Mouse (Mus musculus): ENCODE data around the gene Eef1akmt2. TPM values are rescaled to one million over a fixed set of nuclear protein-coding genes. Genes with fewer than 3 reads are reported as not detected.

The Eef1akmt2 gene
- polyA plus RNA-seq (2015; fragmentation: Illumina TruSeq; extraction: RNeasy Lipid Tissue Mini Kit (QIAGEN cat#74804); ENCODE audit: insufficient read depth, low read depth, low replicate concordance): 3.9 TPM

DNA sequence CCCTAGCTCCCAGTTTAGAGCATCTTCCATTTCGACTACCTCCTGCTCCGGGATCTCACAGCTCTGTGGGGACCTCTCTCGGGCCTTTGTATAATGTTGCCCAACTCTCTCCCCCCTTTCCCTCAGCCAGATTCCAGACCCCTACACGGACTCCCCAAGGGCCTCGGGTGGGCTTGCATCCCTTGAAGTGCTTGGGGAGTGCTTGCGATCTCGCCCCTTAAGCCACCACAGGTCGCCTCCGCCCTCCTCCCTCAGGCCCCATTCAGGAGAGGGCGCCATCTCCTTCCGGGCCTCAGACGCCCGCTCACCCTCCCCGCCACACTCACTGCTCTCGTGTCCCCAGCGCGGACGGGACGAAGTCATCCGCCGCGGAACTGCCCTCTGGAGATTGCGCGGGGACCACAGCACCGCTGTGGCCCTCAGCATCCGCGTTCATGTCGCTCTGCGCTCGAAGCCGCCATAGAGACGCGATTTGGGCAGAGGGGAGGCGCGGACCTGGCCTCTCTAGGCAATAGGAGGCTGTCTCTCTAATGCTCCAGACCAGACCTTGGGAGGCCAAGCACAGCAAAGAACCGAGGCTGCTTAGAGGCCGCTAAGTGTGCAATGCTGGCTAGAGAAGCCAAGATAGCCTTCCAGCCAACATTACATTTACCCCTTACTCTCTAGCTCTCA is at the start of gene Eef1akmt2:
Gene Eef1akmt2, minus strand, starts transcription at position 501 of the 672 bp plus-strand sequence.

DNA sequence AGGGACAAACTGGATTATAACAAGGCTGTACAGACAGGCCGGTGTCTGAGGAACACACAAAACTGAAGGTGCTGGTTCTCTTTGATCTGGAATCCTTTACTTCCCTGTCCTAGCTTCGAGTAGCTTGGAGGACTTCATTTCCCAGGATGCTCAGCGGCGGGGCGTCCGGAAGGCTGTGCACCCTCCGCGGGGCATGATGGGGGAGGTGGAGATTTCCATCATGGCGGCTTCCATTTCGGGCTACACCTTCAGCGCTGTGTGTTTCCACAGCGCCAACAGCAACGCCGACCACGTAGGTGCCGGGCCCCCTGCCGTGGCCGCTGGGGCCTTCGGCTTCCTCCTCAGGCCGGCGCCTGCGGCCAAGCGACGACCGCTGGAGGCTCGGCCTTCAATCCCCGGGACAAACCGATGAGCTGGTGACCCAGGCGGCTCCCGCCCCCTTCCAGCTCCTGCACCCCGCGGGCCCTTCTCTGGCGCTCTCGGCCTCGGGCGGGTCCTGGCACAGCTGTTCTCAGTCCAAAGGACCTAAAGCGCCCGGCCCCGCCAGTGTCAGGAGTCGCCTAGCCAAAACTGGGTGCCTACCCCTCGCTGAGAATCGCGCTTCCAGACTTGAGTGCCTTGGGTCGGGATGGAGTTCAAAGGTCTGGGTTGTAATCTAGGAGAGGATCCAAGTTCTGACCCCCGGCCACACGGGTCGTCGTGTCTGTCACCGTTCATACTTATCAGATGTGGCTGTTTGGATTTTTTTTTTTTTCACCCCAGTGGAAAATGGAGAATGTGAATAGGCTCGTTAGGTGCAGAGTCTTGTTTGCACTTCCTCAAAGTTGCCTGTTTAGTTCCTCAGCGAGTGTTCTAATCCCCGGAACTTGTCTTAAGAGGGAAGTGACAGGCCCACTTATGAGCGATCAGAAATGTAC is 6.8 kb upstream of the Eef1akmt2 start, which contains the start of gene Abraxas2:
Gene Abraxas2, plus strand, starts transcription at position 184 of the 917 bp plus-strand sequence.

DNA sequence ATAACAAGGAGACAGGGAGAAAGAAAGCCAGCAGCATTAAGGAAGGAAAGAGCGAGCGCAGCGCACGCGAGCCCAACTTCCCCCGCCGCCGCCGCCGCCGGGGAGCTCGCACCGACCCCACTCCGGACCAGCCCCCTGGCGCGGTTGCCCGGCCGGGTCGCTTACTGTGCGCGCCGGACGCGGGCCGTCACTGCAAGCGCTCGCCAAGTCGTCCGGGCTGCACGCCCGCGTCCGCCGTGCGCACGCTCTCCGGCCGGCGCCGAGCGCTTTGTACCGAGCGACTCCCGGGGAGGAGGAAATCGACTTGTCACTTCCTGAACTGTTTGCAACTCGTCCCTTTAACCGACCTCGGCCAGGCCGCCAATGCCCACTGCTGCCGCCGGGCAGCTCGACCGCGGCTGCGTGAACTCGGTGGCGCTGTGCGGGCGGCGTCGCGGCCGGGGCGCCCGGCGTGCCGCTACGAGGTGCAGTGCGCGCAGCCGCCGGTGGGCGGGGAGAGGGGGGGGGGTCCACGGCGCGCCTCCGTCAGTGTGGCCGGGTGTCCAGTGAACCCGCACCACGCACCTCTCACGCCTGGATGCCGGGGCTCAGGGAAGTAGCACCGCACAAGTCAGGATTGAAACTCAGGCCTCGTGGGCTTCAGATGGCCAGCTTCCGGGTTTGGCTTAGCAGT is 38.9 kb downstream of the Eef1akmt2 start, which contains the start of gene Fam53b:
Gene Fam53b, minus strand, starts transcription at position 471 of the 673 bp plus-strand sequence.

Other genes starting within 250 kb of the Eef1akmt2 start
- gene Lhpp, start 242.0 kb downstream of the Eef1akmt2 start, polyA plus RNA-seq (2015; fragmentation: Illumina TruSeq; extraction: RNeasy Lipid Tissue Mini Kit (QIAGEN cat#74804); ENCODE audit: insufficient read depth, low read depth, low replicate concordance): 1.8 TPM
- gene Fam53b, start 38.8 kb downstream of the Eef1akmt2 start, polyA plus RNA-seq (2015; fragmentation: Illumina TruSeq; extraction: RNeasy Lipid Tissue Mini Kit (QIAGEN cat#74804); ENCODE audit: insufficient read depth, low read depth, low replicate concordance): 4.8 TPM
- 6.5 TPM for gene Abraxas2, start 6.6 kb upstream of the Eef1akmt2 start, polyA plus RNA-seq (2015; fragmentation: Illumina TruSeq; extraction: RNeasy Lipid Tissue Mini Kit (QIAGEN cat#74804); ENCODE audit: insufficient read depth, low read depth, low replicate concordance)
- 6.7 TPM for gene Zranb1, start 78.5 kb upstream of the Eef1akmt2 start, polyA plus RNA-seq (2015; fragmentation: Illumina TruSeq; extraction: RNeasy Lipid Tissue Mini Kit (QIAGEN cat#74804); ENCODE audit: insufficient read depth, low read depth, low replicate concordance)